Mouse (Mus musculus) CD4-positive, CD25-positive, alpha-beta regulatory T cell, adult 4 months (primary cell): Measurements from ENCODE around the gene Tmod3. TPM values are rescaled to one million over a fixed set of nuclear protein-coding genes. Genes with fewer than 3 reads are reported as not detected.
"Not testable (repeated sequence)": the region's sequence is repeated elsewhere in the genome, so short reads cannot be mapped to it uniquely, and the experiment has no call there.

Experiments used
- ATAC-seq: one replicate; pipeline ENCODE4 v1.8.0; 2017
- polyA plus RNA-seq, 2 experiments: library from polyadenylated mRNA; unstranded; fragments of 100-300 nt; shearing (Covaris generic); gene quantifications; one replicate each; pipeline ENCODE4 v1.2.1; 2017

The Tmod3 gene
- polyA plus RNA-seq, 2 experiments from 2014 or later, result 147 to 187 TPM

DNA sequence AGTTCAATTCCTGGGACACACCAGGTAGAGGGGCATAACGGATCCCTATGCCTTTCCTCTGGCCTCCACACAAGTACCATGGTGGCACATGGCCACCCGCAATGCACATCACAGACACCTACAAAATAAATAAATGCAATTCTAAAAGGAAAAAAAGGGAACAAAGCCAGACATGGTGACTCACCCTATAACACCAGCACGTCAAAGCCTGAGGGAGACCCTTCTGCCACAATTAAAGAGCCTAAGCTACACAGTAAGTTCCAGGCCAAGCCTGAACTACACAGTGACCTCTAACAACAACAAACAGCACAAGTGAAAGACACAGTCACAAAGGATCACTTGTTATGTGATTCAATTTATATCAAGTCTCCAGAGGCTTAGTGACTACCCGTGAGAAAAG, 5.7 kb downstream of the Tmod3 start:
- no peak for ATAC-seq

- ATAC-seq, result no peak
Measured at GRCm38 (mm10) chr9:75551342-75551741, 8.1 kb downstream of the Tmod3 start.

- ATAC-seq, result no peak
Measured at GRCm38 (mm10) chr9:75549010-75549409, 10.4 kb downstream of the Tmod3 start.

- peak; percentile 41 for ATAC-seq
Measured at GRCm38 (mm10) chr9:75546885-75547553, 12.4 kb downstream of the Tmod3 start.

GRCm38 (mm10) chr9:75545514-75545913, 13.9 kb downstream of the Tmod3 start:
- no peak for ATAC-seq

- peak; percentile 91 for ATAC-seq
Measured at GRCm38 (mm10) chr9:75541497-75541896, 18.0 kb downstream of the Tmod3 start.

DNA sequence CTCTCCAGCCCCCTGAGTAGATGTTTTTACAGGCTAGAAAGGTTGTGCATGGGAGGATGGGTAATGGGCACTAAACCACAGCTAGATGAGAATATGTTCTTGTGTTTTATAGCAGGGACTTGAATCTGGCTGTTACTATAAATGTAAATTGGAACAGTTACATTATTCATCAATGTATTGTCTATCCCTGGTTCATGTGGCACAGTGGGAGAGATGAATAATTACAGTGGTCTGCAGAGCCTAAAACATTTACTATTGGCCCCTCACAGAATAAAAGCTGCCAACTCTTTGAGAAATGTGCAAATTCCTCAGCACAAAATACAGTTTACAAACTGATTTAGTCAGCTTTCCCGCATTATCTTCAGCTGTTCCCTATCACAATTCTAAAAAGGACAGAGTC, 23.0 kb downstream of the Tmod3 start:
- no peak for ATAC-seq

GRCm38 (mm10) chr9:75534431-75534962, 25.0 kb downstream of the Tmod3 start:
- ATAC-seq, result no peak

DNA sequence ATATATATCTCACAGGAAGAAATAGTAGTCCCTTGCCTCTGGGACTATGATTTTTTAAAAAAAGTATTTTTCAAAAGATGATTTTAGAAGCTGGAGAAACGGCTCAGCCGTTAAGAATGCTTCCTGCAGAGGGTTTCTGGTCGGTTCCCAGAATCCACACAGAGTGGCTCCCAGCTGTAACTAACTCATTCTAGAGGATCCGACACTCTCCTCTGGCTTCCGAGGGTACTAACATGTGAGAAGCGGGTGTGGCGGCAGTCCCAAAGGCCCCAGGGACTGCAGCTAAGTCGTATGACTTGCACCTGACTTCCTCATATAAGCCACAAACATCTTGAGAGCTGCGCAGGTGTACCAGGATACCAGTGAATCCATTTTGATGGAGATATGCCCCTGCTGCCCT, 26.5 kb downstream of the Tmod3 start:
- not testable (repeated sequence) for ATAC-seq

DNA sequence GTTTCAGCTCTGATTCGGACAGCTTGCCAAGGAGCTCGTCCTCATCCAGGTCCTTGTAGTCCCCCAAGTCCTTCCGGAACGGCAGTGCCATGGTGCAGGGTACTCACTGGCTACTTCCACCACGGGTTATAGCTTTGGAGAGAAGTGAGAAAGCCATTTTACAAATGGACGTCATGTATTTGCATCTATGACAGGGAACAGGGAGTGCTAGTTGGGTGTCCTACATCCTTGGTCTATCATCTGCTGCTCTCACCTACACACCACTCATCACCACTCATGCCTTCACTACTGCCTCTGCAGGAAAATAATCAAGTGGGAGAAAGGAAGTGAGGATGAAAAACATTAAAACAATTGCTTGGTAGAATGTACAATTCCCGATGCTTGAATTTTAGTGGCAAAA, 27.0 kb downstream of the Tmod3 start:
- ATAC-seq, result no peak

DNA sequence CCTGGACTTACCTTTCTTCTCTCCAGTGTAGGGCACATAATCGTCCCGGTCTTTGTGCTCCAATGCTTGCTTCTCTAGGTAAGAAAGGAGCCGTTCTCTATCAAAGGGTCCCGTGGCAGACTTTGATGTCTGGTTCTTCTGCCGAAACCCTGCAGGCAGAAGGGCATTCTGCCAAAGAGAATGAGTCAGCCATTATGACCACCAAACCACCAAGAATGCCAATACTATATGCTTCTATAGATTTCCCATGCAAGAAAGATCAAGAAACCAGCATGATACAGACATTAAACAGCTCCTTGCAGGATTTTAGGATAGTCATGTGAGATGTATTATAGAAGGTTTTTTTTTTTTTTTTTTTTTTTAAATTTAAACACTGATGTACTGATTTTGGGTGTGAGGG, 30.1 kb downstream of the Tmod3 start:
- ATAC-seq, result no peak

- no peak for ATAC-seq
Measured at GRCm38 (mm10) chr9:75528096-75528495, 31.4 kb downstream of the Tmod3 start.

GRCm38 (mm10) chr9:75527368-75528059, 31.9 kb downstream of the Tmod3 start:
- ATAC-seq, result no peak

DNA sequence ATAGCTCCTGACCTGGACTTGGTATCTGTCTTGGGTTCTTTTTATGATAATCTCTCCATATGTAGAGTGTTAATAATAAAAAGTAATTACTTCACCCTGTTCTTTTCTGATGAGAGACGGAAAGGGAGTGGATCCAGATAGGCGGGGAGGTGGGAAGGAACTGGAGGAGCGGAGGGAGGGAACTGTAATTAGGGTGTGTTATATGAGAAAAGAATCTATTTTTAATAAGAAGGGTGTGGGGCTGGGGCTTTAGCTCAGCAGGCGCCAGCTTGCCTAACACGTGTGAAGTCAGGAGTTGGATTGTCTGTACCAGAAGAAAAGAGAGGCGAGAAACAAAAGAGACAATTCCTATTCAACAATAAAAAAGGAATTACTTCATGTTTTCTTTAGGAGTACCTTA, 35.8 kb downstream of the Tmod3 start:
- ATAC-seq, result no peak

- no peak for ATAC-seq
Measured at GRCm38 (mm10) chr9:75522217-75522616, 37.2 kb downstream of the Tmod3 start.

DNA sequence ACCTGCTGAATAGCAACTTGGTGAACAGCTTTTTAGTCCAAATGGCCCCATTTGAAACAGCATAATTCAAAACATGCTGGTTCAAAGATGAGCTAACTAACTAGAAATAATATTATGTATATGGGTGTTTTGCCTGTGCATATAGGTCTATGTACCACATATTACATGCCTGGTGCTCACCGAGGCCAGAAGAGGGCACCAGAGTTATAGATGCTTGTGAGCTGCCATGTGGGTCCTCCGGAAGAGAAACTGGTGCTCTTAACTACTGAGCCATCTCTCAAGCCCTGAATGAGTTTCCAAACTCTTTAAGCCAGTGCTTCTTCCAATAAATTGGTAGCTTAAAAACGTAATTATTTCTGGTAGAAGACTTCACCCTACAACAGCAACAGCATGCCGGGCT, 37.7 kb downstream of the Tmod3 start:
- ATAC-seq, result peak; percentile 78

- ATAC-seq, result no peak
Measured at GRCm38 (mm10) chr9:75520940-75521339, 38.5 kb downstream of the Tmod3 start.

DNA sequence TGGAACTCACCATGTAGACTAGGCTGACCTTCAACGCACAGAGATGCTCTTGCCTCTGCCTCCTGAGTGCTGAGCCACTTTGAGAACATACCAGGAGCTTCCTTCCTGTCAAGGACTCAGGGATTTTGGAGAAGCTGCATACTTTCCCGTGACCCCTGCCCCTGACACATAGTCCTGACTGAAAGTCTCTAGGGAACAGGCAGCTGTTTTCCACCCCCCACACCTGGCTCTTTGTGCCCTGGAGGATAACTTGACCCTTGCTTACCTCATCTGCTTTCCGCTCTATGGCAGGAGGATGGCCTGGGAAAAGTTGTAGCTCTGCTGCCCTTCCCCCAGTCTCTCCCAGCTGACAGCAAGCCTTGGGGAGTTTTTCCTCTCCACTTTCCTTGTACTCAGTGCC, 41.7 kb downstream of the Tmod3 start:
- ATAC-seq, result no peak

- ATAC-seq, result peak; percentile 77
Measured at GRCm38 (mm10) chr9:75515464-75516113, 43.9 kb downstream of the Tmod3 start.

GRCm38 (mm10) chr9:75511236-75511939, 48.1 kb downstream of the Tmod3 start:
- ATAC-seq, result no peak

DNA sequence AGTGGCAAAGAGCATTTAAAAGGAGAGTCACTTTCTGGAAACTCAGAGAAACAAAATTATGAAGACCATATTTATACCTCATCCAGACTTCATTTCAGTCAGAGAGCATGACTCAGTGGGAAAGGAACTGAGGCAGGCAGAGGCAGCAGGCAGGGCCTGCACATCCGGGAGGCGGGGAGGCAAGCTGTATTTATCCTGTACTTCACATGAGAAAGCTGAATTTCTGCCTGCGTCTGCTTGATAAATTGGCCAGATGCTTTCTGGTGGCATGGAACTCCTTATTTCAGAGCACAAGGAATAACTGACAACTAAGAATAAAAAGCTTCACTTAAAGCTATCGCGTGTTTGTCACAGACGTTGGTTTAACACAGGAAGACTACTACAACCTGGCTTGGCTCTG, 55.1 kb downstream of the Tmod3 start:
- no peak for ATAC-seq

DNA sequence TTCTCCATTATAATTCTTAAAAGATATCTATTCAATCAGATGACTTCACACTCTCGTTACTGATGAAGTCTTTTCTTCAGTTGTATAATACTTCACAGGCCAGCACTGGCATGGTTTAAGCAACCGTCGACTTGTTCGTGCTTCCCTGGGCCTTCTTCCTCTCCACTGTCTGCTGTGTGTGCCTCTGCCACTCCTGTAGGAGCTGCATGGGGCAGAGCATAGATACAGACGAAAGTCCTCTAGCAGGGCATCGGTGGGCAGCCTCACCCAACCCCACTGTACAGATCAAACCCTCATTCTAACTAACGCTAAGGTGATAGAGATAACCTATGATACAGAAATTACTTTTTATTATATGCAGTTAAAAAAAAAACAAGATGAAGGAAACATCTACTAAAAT, 60.9 kb downstream of the Tmod3 start:
- no peak for ATAC-seq

DNA sequence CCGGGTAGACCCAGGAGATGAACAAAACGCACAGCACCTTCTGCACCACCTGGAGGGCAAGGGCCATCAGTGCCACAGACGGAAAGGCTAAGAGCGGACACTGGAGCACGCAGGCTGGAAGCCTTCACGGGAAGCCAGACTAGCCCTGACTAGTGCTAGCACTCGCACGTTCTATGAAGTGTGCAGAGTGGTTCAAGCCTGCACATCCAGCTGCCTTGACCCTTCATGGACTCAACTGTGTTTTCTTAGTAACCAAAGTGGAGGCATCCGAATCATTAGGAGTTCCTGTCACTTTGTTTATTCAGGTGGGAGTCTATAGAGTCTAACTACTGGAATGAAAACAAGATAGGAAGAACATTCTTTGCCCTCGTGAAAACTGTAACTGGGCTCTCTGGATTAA, 63.5 kb downstream of the Tmod3 start:
- no peak for ATAC-seq
